Mouse (Mus musculus) hindbrain, embryonic 10.5 days (tissue): Measurements from ENCODE around the gene Akap2. TPM values are rescaled to one million over a fixed set of nuclear protein-coding genes. Genes with fewer than 3 reads are reported as not detected.

Experiments used
- DNase-seq: peaks from one replicate; pipeline ENCODE4 v3.0.0-alpha.2; 2017; ENCODE audit warnings: low spot score
- H3K27ac ChIP-seq: fragments of 300-500 bp; sonication (generic); 2 replicates; pipeline ENCODE4 v1.5.1; 2016; ENCODE audit warnings: mild to moderate bottlenecking, moderate library complexity
- H3K27me3 ChIP-seq: fragments of 300-500 bp; sonication (generic); 2 replicates; pipeline ENCODE4 v1.6.1; 2016; ENCODE audit warnings: mild to moderate bottlenecking; ENCODE audit not compliant: poor library complexity, insufficient read depth, severe bottlenecking
- H3K36me3 ChIP-seq: fragments of 300-500 bp; sonication (generic); 2 replicates; pipeline ENCODE4 v1.6.1; 2016; ENCODE audit warnings: mild to moderate bottlenecking, moderate library complexity
- H3K4me1 ChIP-seq: fragments of 300-500 bp; sonication (generic); replicated peaks from 2 replicates; pipeline ENCODE4 v1.6.1; 2016; ENCODE audit warnings: mild to moderate bottlenecking
- H3K4me3 ChIP-seq: fragments of 300-500 bp; sonication (generic); 2 replicates; pipeline ENCODE4 v1.5.1; 2016; ENCODE audit warnings: mild to moderate bottlenecking, moderate library complexity
- H3K9me3 ChIP-seq: fragments of 300-500 bp; sonication (generic); 2 replicates; pipeline ENCODE4 v1.6.1; 2016; ENCODE audit warnings: mild to moderate bottlenecking, moderate library complexity
- WGBS: fragments of 180-500 bp; shearing (Covaris S2); methylation state at CpG from one replicate; pipeline ENCODE4 v1.1.7; 2016; 5-methylcytosine and 5-hydroxymethylcytosine counted together
- polyA plus RNA-seq: library from polyadenylated mRNA; unstranded; fragments of >200 nt; fragmentation: Nextera tagmentation; extraction: Ambion mirVana; gene quantifications from 2 replicates; pipeline ENCODE4 v1.2.1, GENCODE M21; 2016

Akap2 gene
- 30.2 and 31.8 TPM in 2 replicates for polyA plus RNA-seq

DNA sequence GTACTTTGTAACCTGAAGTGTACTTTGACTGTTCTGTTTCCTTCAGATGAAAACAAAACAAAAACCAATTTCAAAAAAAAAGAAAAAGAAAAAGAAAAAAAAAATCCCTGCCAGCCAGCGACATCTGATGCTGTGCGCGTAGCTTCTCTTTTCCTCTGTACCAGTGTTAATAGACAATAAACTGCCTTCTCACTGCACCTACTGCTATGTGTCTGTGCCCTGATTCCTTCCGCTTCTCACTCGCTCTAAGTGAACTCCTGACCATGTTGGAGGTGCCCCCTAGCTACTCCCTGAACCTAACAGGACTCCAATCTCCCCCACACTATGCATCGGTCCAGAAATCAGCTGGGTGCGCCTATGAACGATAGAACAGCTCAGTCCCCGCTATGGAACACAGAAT is at the start of gene Akap2:
TSS of gene Akap2 (plus strand) at position 304 of the 400 bp plus-strand sequence.
- H3K4me1 ChIP-seq = peaks cover 24% of the 10 kb centered on the region
- 79% methylated on average over 9 of the region's 9 CpGs for WGBS
- H3K4me3 ChIP-seq = no peak within 1 kb of the TSS
- H3K27ac ChIP-seq = no peak within 1 kb of the TSS
- peaks cover 17% of the 10 kb centered on the region for H3K27me3 ChIP-seq
- H3K36me3 ChIP-seq = no peaks in the 10 kb centered on the region
- DNase-seq = no peak
- no peaks in the 10 kb centered on the region for H3K9me3 ChIP-seq

DNA sequence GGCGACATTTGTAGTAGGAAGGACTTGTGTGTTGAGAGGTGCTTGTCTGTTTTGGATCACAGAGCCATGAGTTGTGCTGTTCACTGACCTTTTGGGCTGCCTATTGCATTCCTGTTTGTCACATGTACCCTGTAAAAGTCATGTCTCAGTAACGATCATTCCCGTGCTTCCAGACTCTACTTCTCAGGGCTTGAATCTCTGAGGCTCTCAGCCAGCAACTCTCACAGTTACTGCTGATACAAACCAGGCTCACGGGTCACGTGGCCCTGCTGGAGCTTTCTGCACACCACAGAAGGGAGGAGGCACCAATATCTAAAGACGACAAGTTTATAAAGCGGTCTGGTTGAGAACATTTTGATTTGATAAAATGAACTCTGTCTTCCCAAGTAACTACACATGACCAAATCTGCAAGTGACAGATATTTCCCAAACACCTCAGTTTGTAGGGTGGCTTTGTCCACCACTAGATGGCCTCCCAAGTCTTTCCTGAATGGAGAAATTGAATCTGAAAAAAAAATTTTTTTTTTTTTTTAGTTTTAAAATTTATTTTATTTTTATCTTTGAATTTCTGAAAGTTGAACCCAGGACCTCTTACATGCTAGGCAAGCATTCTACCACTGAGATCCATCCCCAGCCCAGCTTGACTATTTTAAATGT is 46.5 kb upstream of the Akap2 start:
- H3K27ac ChIP-seq = no peak overlapping the region
- H3K27me3 ChIP-seq = no peaks in the 10 kb centered on the region
- no peak for DNase-seq
- peaks cover 28% of the 10 kb centered on the region for H3K4me1 ChIP-seq
- no peaks in the 10 kb centered on the region for H3K36me3 ChIP-seq
- H3K4me3 ChIP-seq = no peak overlapping the region
- H3K9me3 ChIP-seq = no peaks in the 10 kb centered on the region
- 75% methylated on average over 7 of the region's 7 CpGs for WGBS

DNA sequence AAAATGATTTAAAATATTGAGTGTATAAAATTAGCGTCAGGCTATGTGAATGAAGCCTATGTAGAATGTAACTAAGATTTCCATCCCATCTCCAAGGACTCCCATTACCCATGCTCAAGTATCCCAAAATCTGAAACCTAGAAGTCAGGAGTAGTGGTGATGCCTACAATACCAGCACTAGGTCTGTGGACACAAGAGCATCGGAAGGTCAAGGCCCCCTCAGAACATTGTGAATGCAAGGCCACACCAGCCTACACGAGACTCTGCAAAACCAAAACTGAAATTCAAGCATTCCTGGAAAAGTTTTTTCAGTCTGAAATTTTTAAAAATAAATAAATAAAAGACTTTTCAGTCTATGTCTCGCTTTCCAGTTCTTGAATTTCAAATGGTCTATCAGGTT is 44.9 kb upstream of the Akap2 start:
- H3K9me3 ChIP-seq = no peaks in the 10 kb centered on the region
- peaks cover 30% of the 10 kb centered on the region for H3K4me1 ChIP-seq
- WGBS = 82% methylated on average over 4 of the region's 4 CpGs
- no peak overlapping the region for H3K27ac ChIP-seq
- DNase-seq = no peak
- no peaks in the 10 kb centered on the region for H3K27me3 ChIP-seq
- H3K36me3 ChIP-seq = no peaks in the 10 kb centered on the region
- no peak overlapping the region for H3K4me3 ChIP-seq

DNA sequence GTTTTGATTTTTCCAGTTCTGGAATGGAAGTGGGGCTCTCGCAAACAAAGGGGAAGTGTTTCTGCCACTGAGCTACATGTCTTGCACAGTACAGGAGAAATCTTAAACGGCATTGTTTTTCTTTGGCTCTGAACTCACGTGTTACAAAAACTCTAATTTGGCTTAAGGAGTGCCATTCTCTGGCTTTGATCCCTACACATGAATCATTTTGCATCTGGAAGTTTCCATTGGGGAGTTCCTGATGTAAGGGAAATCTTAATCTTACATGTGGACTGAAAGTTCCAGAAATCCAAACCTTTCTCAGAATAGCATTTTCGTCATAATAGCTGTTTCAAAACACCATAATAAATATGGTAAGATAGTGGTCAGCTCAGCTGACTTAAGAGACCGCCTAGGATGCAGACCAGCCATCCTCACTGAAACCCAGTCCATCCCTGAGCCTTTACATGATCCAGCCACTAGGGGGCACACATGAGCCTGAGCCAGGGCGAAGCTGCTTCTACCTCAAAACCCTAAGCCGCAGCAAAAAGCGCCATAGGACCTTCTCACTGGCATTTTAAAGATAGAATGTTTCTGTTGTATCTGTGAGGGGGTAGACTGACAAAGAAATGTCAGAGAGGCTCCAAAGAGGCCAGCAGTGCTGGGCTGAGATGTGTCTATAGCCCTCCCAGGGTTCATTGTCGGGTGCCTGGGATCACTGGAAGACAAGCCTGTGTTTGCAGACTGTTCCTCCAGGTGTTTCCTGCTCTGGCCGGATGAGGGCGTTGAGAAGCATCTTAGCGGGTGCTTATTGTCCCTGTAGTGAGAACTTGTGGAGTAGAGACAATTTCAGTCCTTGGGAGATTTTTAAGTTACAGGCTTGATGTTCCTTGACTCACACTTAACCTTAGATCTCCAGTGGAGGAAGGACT is 44.2 kb upstream of the Akap2 start:
- Histone ChIP-seq H3K4me3 (peak overlapping the region; percentile 41), H3K4me1 (peaks cover 30% of the 10 kb centered on the region), H3K27ac (peak overlapping the region; percentile 83), H3K9me3 (no peaks in the 10 kb centered on the region), H3K27me3 (no peaks in the 10 kb centered on the region), H3K36me3 (no peaks in the 10 kb centered on the region)
- DNase-seq = peak; percentile 89
- 15% methylated on average over 12 of the region's 12 CpGs for WGBS

DNA sequence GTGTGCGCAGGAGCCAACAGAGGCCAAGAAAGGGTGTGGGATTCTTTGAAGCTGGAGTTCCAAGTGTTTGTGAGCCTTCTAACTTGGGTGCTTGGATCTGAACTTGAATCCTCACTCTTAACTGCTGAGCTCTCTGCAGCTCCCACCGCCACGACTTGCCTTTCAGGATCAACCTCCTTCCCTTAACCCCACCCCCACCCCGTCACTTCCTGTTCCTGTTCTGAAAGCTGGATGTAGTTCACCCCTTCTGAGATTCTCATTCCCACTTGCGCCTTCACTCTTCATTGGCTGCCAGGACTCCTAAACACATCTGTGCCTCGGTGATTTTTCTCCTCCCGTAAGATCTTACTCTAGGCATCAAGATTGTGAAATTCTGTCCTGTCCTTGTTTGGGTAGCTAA is 43.1 kb upstream of the Akap2 start:
- Histone ChIP-seq H3K4me3 (no peak overlapping the region), H3K27me3 (no peaks in the 10 kb centered on the region), H3K36me3 (no peaks in the 10 kb centered on the region), H3K27ac (peak overlapping the region; percentile 23; the same call in 1 of the 2 replicates), H3K4me1 (peaks cover 30% of the 10 kb centered on the region), H3K9me3 (no peaks in the 10 kb centered on the region)
- 80% methylated on average over 7 of the region's 7 CpGs for WGBS
- peak; percentile 12 for DNase-seq

DNA sequence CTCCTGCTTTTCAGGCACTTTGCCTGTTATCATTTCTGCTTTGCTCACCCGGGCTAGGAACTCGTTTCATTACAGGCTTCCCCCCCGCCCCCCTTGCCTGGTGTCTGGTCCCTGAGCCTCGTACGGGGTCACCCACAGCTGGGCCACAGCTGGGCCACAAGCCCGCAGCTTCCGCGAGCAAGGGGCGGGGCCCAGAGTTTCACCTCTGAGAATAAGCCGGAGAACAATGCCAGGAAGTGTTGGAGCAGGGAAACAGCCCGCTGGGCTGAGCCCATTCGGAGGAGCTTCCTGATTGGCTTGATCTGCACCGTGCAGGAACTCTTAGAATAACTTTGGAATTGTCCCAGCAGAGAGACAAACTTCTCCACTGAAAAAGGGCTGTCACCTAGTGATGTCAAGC is 42.1 kb upstream of the Akap2 start:
- no peaks in the 10 kb centered on the region for H3K36me3 ChIP-seq
- peak; percentile 61 for DNase-seq
- H3K27me3 ChIP-seq = no peaks in the 10 kb centered on the region
- H3K27ac ChIP-seq = peak overlapping the region; percentile 76
- H3K9me3 ChIP-seq = no peaks in the 10 kb centered on the region
- WGBS = 3% methylated on average over 13 of the region's 13 CpGs
- peak overlapping the region; percentile 38 for H3K4me3 ChIP-seq
- peaks cover 40% of the 10 kb centered on the region for H3K4me1 ChIP-seq

DNA sequence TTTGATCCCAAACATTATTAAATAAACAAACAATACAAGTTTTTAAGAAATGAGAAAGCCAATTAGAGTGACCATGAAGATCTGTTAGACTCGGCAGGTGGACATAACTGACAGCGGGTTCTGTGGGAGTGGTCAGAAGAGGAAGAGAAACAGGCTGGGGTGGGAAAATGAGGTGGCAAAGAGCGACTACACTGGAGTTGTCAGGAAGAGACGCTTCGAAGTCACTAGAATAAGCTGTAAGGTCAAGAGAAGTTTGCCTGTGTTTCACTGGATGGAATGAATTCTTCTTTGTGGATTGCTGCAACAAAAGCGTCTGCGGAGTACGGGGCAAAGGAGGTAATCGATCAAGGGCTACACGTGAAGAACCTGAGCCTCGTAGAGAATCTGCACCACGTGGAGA is 39.5 kb upstream of the Akap2 start:
- no peaks in the 10 kb centered on the region for H3K36me3 ChIP-seq
- no peak overlapping the region for H3K4me3 ChIP-seq
- 88% methylated on average over 12 of the region's 12 CpGs for WGBS
- H3K27me3 ChIP-seq = no peaks in the 10 kb centered on the region
- no peak for DNase-seq
- peaks cover 57% of the 10 kb centered on the region for H3K4me1 ChIP-seq
- no peak overlapping the region for H3K27ac ChIP-seq
- H3K9me3 ChIP-seq = no peaks in the 10 kb centered on the region

DNA sequence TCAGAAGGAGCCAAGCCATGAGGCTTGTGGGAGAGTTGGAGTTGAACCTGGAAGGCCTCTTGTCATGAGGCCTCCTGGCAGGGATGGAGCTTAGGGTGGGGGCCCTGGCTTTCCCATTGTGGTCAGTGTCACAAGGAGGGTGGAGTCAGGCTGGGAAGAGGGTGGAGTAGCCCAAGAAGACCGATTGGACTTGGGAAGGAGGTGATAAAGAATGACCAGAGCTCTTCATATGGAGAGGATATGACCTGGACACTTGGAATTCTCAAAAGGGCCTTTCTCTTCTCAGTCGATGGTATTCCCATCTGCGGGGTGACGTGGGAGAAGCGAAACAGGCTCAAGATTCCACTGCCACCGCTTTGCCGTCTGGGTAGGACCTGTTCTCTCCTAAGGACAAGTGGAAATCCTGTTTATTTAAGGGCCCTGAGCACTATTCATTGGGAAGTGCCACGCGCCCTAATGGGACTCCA is 38.4 kb upstream of the Akap2 start:
- no peak for DNase-seq
- H3K4me1 ChIP-seq = peaks cover 50% of the 10 kb centered on the region
- H3K27me3 ChIP-seq = no peaks in the 10 kb centered on the region
- no peaks in the 10 kb centered on the region for H3K9me3 ChIP-seq
- 85% methylated on average over 9 of the region's 9 CpGs for WGBS
- H3K27ac ChIP-seq = no peak overlapping the region
- no peak overlapping the region for H3K4me3 ChIP-seq
- no peaks in the 10 kb centered on the region for H3K36me3 ChIP-seq

DNA sequence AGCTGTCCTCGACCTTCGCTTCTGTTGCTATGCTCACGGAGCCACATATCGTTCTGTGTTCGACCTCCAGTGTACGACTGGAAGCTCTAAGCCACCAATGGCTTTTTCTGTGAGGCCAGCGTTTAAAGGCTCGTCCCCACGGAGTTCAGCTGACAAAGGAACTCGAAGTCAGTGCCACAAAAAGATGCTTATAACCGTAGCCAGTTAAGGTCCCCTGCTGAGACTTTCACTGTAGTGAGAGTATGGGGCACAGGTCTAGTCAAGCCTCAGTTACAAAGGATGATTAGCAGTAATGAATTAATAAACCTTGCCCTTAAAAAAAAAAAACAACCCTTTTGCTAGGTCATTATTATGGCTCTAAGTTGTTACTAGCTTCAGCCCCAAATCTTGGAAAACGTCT is 37.3 kb upstream of the Akap2 start:
- no peak overlapping the region for H3K27ac ChIP-seq
- peaks cover 38% of the 10 kb centered on the region for H3K4me1 ChIP-seq
- no peaks in the 10 kb centered on the region for H3K9me3 ChIP-seq
- no peak for DNase-seq
- H3K27me3 ChIP-seq = no peaks in the 10 kb centered on the region
- 61% methylated on average over 12 of the region's 12 CpGs for WGBS
- H3K36me3 ChIP-seq = no peaks in the 10 kb centered on the region
- H3K4me3 ChIP-seq = no peak overlapping the region

DNA sequence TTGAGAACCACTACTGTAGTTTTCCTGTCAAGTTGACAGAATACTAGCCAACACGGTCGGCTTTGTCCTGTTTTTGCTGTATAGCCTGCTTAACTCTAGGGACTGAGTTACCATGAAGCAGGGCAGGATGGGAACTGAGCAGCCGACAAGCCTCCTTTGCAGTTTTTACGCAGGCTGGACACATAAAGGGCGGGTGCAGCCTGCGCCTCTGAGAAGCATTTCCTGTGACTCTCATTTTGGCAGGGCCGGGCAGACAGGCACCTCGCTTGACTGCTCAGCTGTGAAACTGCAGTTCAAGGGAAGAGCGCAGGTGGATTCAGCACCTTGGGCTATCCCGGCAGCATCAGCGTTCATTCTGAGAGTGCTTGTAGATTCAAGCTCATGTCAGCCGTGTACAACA is 35.9 kb upstream of the Akap2 start:
- Histone ChIP-seq H3K9me3 (no peaks in the 10 kb centered on the region), H3K27me3 (no peaks in the 10 kb centered on the region), H3K27ac (peak overlapping the region; percentile 41; the same call in 1 of the 2 replicates), H3K4me3 (no peak overlapping the region), H3K36me3 (no peaks in the 10 kb centered on the region), H3K4me1 (peaks cover 29% of the 10 kb centered on the region)
- peak; percentile 30 for DNase-seq
- 56% methylated on average over 12 of the region's 12 CpGs for WGBS

DNA sequence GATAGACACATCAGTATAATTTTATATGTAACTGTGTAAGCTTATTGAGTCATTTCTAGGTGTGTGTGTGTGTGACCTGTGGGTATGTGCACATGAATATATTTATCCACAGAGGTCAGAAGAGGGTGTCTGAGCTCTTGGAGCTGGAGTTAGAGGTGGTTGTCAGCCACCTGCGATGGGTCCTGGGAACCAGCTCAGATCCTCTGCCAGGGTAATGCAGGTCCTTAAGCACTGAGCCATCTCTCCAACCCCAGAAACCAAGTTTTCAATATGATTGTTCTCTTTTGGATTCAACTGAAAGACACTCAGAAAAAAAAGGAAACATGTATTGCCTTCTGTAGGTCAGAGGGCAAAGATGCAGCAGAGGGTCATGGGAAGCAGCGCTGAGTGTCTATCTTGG is 35.1 kb upstream of the Akap2 start:
- no peaks in the 10 kb centered on the region for H3K9me3 ChIP-seq

DNA sequence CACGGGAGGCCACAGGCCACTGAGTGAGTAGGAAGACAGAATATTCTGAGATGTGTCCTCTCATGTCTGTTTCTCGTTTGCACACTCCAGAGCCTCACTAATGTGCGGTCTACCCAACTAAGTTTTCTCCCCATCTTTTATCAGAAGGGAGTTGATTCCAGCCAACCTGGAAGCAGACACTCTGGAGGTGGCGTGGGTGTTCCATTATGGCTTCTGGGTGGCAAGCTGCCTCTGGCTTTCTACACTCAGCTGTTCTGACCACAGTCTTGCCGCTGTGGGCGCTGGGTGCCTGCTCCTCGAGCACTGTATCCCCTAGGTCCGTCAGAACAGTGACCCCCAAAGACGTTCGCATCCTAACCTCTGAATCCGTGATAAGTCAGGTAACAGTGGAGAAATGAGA is 34.5 kb upstream of the Akap2 start:
- WGBS = 85% methylated on average over 11 of the region's 11 CpGs
- H3K27me3 ChIP-seq = no peaks in the 10 kb centered on the region
- H3K27ac ChIP-seq = no peak overlapping the region
- H3K36me3 ChIP-seq = no peaks in the 10 kb centered on the region
- no peak for DNase-seq
- no peak overlapping the region for H3K4me3 ChIP-seq
- H3K9me3 ChIP-seq = no peaks in the 10 kb centered on the region
- peaks cover 35% of the 10 kb centered on the region for H3K4me1 ChIP-seq

More for the DNA sequence above, 35.1 kb upstream of the Akap2 start:
- Histone ChIP-seq H3K27me3 (no peaks in the 10 kb centered on the region), H3K4me1 (peaks cover 35% of the 10 kb centered on the region), H3K4me3 (no peak overlapping the region), H3K36me3 (no peaks in the 10 kb centered on the region), H3K27ac (no peak overlapping the region)
- WGBS = 94% methylated on average over 2 of the region's 2 CpGs
- DNase-seq = no peak

DNA sequence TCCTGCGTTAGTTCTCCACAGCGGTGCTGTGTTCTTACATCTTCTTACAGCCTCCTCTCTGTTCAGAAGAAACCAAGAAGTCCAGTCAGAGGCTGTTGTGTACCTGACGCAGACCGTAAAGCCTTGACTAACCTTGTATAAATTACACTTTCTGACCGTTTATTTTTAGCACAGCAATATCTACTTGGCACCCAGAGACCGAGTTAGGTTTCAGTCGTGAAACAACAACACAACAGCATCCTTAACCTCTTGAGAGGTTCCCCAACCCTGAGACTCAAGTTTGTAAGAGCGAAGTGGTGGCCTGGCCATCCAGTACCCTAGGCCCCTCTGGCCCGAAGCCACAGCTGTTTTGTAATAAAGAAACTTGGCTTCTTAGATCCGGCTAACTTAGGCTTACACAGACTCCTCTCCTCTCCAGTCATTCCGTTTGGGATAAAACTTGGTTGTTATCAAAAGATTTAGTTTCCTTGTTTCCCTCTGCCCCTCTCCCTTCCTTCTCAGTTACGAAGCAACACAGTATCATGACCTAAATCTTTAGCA is 32.7 kb upstream of the Akap2 start:
- Histone ChIP-seq H3K4me1 (peaks cover 39% of the 10 kb centered on the region), H3K36me3 (0 out of 2 replicates have a peak, but pooled peaks cover 2% of the 10 kb centered on the region), H3K27me3 (no peaks in the 10 kb centered on the region), H3K4me3 (no peak overlapping the region), H3K9me3 (no peaks in the 10 kb centered on the region), H3K27ac (no peak overlapping the region)
- 81% methylated on average over 12 of the region's 12 CpGs for WGBS
- DNase-seq = no peak
